Mouse (Mus musculus) retina, adult 2 months (tissue): ENCODE measurements around the gene Snx29.

Experiments
- DNase-seq: peaks from one replicate; pipeline ENCODE4 v3.0.0-alpha.2; 2012; ENCODE audit warnings: low read depth, low spot score

The Snx29 gene

DNA sequence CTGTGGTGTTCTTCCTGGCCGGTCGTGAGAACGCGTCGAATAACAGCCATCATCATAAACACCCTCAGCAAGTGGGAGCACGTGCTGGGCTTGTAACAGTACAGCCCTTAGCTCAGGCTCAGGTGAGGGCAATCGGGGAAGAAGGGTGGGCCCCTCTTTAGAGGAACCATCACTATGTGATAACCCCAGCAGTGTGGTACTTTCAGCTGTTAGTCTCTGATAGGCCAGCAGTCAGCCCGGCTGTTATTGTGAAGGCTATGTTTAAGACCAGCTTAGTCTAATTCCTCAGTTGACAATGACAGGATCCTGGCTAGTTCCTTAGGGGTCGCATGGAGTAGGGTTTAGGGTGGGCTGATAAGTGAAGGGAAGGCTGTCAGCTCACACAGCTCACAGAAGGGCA is 362.6 kb downstream of the Snx29 start:
- DNase-seq = no peak

DNA sequence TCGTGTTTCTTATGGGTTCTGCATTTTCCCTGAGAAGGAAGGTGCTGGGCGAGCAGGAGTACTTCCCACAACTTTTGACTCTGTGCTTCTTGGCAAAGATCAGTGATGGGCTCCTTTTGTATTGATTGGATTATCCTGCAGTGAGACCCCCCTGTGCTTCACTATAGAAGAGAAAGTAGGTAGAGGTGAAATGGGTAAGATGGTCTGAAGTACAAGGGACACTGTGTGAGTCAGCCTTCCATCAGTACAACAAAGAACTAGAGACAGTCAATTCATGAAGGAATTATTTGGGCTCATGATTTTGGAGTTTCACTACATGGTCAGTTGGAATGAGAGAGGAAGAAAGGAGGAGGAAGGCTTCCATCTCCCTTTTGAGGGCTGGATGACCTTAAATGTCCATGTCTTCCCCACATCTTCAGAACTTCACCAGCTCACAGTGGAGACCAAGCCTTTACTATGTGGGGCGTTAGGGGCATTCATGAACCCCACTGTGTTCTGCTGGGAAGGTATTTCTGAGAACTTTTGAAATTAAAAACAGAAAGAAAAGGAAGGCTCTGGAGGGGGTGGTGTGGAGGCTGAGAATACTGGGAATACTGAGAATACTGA is 363.1 kb downstream of the Snx29 start:
- DNase-seq = no peak

DNA sequence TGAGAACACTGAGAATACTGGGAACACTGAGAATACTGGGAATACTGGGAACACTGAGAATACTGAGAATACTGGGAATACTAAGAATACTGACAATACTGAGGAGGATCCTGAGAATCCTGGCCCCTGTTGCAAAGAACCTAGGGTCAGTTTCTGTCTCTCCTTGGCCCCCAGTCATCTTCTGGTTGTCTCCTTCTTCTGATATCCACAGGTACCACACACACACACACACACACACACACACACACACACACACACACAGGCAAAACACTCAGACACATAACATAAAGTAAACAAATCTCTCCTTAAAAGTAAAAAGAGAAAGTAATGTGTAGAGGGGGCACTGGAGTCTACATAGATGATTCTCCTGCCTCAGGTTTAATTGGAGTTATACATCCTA is 365.1 kb downstream of the Snx29 start:
- DNase-seq = no peak

DNA sequence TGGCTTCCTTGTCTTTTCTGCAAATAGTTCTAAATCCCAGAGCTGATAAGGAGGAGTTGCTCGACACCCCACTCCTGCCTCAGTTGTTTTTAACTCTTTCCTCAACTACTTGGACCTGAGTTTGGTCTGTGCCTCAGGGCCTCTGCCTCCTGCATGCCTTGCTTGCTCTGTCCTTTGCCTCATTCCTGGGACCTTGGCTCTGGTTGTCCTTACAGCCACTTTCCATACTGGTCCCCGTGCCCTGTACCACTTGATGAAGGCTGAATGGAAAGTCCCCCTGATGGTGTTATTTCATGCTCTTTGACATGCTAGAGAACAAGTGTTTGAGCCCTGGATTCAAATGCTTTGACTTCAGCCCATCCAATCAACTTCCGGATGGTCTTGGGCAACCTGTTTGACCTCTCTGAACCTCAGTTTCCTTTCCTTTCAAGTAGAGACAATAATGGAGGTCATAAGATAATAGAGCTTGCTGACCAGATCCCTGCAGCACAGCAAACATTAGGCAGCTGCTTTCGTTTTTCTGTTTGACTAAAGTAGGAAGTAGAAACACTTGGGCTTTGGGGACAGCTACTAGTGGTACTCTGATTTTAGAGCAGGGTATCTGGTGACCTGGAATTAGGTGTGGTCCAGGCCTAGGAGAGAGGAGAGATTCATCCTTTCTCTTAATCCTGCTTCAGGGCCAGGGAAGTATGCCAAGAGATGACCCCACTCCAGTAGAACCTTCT is 365.7 kb downstream of the Snx29 start:
- no peak for DNase-seq

DNA sequence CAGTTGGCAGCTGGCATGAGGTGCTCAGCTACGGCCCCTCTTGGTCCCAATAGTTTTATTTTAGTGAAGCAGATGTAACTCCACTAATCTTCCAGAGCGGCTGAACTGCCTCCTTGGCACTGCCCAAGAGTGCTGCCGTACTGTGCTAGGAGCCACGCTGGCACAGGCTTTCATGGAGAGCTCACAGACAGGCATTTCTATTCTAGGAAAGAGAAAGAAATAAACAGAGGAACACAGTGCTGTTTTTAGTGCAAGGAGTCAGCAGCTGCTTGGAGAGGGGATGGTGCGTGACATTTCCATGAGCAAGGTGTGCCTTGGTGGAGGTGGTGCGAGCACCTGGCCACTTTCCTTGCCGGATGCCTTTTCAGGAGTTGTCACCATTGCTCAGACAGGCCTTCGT is 367.4 kb downstream of the Snx29 start:
- no peak for DNase-seq

DNA sequence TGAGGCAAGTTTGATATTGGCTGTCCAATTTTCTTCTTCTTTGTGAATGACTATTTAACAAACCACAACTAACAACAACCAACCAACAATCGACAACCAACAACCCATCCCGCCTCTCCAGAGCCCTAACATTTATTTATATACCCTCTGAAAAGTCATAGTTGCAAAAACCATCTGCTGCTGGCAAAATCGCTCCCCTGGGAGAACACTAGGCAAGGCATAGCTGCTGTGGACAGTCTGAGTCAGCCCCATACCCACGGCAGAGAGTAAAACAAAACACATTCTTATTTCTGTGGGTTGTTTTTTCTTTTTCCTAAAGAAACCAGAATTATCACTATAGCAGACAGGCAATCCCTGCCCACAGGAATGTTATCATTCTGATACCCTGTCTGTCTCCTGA is 368.0 kb downstream of the Snx29 start:
- DNase-seq = no peak

- no peak for DNase-seq
Observed at GRCm38 (mm10) chr16:11691487-11692200, 368.9 kb downstream of the Snx29 start.

- no peak for DNase-seq
Observed at GRCm38 (mm10) chr16:11692744-11693143, 370.0 kb downstream of the Snx29 start.

DNA sequence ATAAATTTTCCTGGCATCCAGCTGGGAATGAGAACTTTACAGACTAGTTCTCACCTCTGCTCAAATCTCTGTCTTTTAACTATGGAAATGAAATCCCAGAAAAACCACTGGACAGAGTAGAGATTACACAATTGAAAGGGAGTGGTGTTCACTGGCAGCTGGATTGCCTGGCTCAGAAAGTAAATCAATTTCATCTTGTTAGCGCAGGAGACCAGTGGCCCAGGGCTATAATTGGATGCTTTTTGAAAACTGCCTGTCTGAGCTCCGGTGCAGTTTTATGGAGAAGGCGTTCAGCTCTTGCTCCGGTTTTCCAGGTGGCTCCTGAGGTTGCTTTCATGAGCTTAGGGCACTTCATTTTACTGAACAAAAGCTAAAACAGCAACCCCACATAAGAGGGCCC is 371.7 kb downstream of the Snx29 start:
- DNase-seq = no peak

GRCm38 (mm10) chr16:11696767-11697166 is 374.1 kb downstream of the Snx29 start:
- no peak for DNase-seq

DNA sequence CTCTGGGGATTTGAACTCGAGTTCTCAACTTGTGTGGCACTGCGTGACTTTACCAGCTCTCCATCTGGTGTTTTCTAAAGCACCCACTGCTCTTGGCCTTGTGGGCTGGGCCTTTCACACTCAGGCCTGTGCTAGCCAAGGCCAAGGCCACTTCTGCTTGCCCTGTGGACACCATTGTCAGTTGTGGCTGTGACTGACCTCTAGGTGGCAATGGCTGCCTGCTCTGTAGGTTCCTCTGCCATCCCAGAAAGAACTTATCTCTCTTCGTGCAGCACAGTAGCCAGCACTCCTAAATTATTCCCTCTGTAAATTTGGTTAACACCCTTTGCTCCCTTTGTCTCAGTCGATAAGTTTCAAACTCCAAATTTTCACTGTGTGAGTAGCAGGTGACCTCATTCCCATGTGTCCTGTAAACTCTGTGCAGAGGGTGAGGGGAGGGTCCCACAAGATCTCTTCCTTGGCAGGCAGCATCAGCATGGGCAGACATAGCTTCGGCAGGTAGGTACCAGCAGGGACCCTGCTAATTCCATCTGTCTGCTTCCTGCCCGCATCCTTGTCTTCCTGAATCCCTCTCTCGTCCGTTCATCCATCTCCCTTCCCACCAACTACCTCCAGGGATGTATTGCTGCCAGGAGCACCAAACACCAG is 375.1 kb downstream of the Snx29 start:
- peak; percentile 18 for DNase-seq

- no peak for DNase-seq
Observed at GRCm38 (mm10) chr16:11701579-11701978, 378.9 kb downstream of the Snx29 start.

- DNase-seq = no peak
Observed at GRCm38 (mm10) chr16:11704096-11704495, 381.4 kb downstream of the Snx29 start.

- no peak for DNase-seq
Observed at GRCm38 (mm10) chr16:11705456-11705855, 382.7 kb downstream of the Snx29 start.

GRCm38 (mm10) chr16:11708097-11708496 is 385.4 kb downstream of the Snx29 start:
- DNase-seq = no peak

- no peak for DNase-seq
Observed at GRCm38 (mm10) chr16:11709382-11709781, 386.7 kb downstream of the Snx29 start.

- no peak for DNase-seq
Observed at GRCm38 (mm10) chr16:11709999-11710667, 387.4 kb downstream of the Snx29 start.

DNA sequence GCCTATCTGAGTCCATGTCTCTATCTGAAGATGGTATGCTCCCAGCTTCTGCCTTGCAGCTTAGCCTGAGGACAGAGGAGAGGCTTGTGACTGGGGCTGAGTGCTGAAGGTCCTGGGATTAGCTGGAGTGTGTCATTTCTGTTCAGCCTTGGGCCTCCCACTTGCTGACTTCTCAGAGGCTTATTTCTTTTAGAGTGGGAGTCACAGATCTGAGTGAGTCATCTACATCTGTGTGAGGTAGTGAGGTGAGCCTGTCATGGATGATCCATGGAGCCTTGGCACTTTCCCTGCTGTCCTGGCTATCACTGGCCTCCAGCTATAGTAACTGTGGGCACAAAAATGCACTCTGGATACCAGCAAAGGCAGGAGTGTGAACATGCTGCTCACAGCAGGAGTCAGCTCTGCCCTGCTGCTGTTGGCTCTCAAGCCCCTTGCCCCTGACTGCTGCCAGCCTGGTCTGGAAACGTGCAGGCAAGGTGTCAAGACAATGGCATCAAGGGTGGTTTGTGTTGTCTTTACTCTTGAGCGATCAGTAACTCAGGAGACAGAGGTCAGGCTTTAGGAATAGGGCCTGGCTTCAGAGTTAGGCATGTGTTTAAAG is 390.7 kb downstream of the Snx29 start:
- no peak for DNase-seq

GRCm38 (mm10) chr16:11716932-11717331 is 394.2 kb downstream of the Snx29 start:
- DNase-seq = no peak

DNA sequence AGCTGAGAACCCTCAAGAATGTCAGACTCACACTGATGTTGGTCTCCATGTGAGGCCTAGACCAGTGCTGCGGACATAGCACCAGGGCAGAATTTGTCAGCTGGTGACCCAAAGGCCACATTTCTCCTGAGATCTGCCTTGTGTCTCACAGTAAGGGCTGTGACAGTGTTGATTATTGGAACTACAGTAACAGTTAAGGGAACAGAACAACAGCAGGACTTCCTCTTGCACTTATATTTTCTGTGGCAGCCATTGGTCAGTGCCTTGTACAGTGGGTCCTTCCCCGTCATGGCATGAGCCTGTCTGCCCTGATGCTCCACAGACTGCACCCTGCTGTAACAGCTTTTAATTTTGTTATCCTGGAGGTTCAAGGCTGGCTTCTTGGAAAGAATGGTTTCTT is 403.2 kb downstream of the Snx29 start:
- DNase-seq = no peak

GRCm38 (mm10) chr16:11727331-11727730 is 404.6 kb downstream of the Snx29 start:
- DNase-seq = no peak
